Mouse (Mus musculus): ENCODE measurements around the gene Klhdc1. TPM values are rescaled to one million over a fixed set of nuclear protein-coding genes. Genes with fewer than 3 reads are reported as not detected.

Klhdc1 gene
- polyA plus RNA-seq, 1 experiment from 2014 or later = 7.8 TPM

DNA sequence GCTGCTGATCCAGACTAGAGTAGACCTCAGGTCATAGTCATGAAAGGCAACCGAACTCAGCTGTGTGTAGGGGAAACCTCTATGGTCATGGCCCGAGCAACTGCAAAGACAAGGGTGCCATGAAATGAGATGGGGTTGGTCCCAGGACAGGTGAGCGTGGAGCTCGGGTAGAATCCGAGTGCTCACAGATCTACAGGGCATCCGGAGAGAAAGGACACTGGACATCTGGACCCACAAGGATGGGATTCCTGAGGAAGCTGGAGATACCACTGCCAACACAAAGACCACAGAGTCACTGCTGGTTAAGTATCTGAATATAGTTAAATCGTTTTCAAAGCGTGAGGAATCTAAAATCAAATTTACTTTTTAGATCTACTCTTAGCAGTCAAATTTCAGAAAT lies 33.6 kb upstream of the Klhdc1 start:
- Histone ChIP-seq H3K27ac (ENCODE audit: low read length) (no peak overlapping the region), H3K36me3 (ENCODE audit: control insufficient read depth, insufficient read depth, low read length) (peaks cover 16% of the 10 kb centered on the region), H3K9ac (ENCODE audit: low read length) (no peak overlapping the region), H3K4me2 (ENCODE audit: low read depth, low read length) (no peak overlapping the region), H3K27me3 (ENCODE audit: control insufficient read depth, insufficient read depth, low read depth, low read length) (no peaks in the 10 kb centered on the region), H3K9me3 (ENCODE audit: control insufficient read depth, low read length) (no peaks in the 10 kb centered on the region), H3K4me3 (ENCODE audit: low read length) (no peak overlapping the region), H3K4me1 (replicated peaks; ENCODE audit: control insufficient read depth, insufficient read depth, low read length) (no peaks in the 10 kb centered on the region)
- 86% methylated on average over 8 of the region's 8 CpGs for WGBS
- no peak for ATAC-seq (ENCODE audit: low read depth)

DNA sequence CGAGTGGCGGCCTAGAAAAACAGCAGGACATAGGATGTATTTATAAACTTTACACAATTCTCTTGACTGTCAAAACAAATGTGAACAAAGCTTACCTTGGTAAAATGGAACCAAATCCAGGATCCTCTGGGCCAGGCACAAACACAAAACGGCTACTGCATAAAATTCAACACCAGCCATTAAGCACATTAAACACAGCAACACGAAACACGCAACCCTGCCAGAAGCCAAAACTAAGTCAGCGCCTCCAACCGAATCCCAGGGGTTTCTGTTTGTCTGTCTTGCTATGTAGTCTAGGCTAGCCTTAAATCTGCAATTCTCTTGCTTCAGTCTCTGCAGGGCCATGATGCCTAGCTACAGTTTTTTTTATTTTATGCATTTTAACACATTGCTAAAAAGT lies 33.0 kb upstream of the Klhdc1 start:
- no peak overlapping the region for H3K9ac ChIP-seq (ENCODE audit: low read length)
- no peaks in the 10 kb centered on the region for H3K27me3 ChIP-seq (ENCODE audit: control insufficient read depth, insufficient read depth, low read depth, low read length)
- H3K27ac ChIP-seq (ENCODE audit: low read length) = no peak overlapping the region
- peaks cover 18% of the 10 kb centered on the region for H3K36me3 ChIP-seq (ENCODE audit: control insufficient read depth, insufficient read depth, low read length)
- no peak for ATAC-seq (ENCODE audit: low read depth)
- no peaks in the 10 kb centered on the region for H3K9me3 ChIP-seq (ENCODE audit: control insufficient read depth, low read length)
- no peaks in the 10 kb centered on the region for H3K4me1 ChIP-seq (replicated peaks; ENCODE audit: control insufficient read depth, insufficient read depth, low read length)
- 93% methylated on average over 7 of the region's 7 CpGs for WGBS
- no peak overlapping the region for H3K4me2 ChIP-seq (ENCODE audit: low read depth, low read length)
- H3K4me3 ChIP-seq (ENCODE audit: low read length) = no peak overlapping the region

DNA sequence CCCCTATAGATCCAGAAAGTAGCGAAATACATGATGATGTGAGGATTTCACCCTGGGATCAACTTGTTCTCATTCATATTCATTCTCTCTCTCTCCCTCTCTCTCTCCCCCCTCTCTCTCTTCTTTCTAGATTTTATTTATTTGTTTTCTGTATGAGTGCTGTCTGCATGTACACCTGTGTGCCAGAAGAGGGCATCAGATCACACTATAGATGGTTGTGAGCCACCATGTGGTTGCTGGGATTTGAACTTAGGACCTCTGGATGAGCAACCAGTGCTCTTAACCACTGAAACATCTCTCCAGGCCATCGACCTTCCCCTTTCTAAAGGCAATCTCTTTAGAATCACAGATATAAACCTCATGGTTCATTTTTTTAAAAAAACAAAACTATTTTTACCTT lies 32.5 kb upstream of the Klhdc1 start:
- Histone ChIP-seq H3K4me3 (ENCODE audit: low read length) (no peak overlapping the region), H3K36me3 (ENCODE audit: control insufficient read depth, insufficient read depth, low read length) (peaks cover 22% of the 10 kb centered on the region), H3K4me1 (replicated peaks; ENCODE audit: control insufficient read depth, insufficient read depth, low read length) (no peaks in the 10 kb centered on the region), H3K4me2 (ENCODE audit: low read depth, low read length) (no peak overlapping the region), H3K27me3 (ENCODE audit: control insufficient read depth, insufficient read depth, low read depth, low read length) (no peaks in the 10 kb centered on the region), H3K9ac (ENCODE audit: low read length) (no peak overlapping the region), H3K27ac (ENCODE audit: low read length) (no peak overlapping the region), H3K9me3 (ENCODE audit: control insufficient read depth, low read length) (no peaks in the 10 kb centered on the region)
- ATAC-seq (ENCODE audit: low read depth) = no peak
- 92% methylated on average over 2 of the region's 2 CpGs for WGBS

DNA sequence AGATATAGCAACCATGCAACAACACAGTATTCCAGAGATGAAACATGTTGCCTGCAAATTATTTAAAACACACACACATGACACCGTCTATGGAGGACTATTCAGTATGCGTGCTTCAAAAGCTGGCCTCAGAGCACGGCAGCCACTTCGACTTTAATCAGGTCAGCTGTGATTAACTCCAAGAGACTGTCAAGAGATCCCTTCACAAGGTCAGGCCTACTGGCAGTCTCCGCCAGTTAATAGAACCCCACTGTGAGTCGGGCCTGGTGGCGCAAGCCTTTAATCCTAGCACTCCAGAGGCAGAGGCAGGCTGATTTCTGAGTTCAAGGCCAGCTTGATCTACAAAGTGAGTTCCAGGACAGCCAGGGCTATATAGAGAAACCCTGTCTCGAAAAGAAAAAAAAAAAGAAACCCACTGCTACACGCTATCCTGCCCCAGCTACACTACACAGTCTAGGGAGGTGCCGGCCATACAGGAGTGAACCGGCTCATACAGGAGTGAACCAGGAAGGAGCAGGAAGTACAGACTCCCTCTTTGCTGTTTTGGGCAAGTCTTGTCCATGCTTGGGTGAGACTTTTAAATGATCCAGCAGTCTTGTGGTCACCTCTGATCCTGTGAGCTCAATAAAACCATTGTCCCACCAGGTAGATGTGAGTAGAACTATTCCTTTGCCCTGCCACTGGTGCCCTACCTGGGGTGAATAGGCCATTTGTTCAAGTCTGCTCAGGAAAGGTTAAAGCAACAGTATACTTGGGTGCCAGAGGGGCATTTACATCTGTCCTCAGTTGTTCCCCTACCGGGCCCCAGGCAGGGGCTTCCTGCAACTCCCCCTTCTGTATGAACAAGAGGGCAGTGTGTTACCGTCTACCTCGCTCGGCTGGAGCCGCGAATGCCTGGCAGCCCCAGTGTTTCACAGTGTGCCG lies 30.7 kb upstream of the Klhdc1 start:
- Histone ChIP-seq H3K4me1 (replicated peaks; ENCODE audit: control insufficient read depth, insufficient read depth, low read length) (no peaks in the 10 kb centered on the region), H3K27me3 (ENCODE audit: control insufficient read depth, insufficient read depth, low read depth, low read length) (no peaks in the 10 kb centered on the region), H3K4me3 (ENCODE audit: low read length) (no peak overlapping the region), H3K27ac (ENCODE audit: low read length) (no peak overlapping the region), H3K36me3 (ENCODE audit: control insufficient read depth, insufficient read depth, low read length) (peaks cover 19% of the 10 kb centered on the region), H3K9ac (ENCODE audit: low read length) (no peak overlapping the region), H3K4me2 (ENCODE audit: low read depth, low read length) (no peak overlapping the region), H3K9me3 (ENCODE audit: control insufficient read depth, low read length) (no peaks in the 10 kb centered on the region)
- no peak for ATAC-seq (ENCODE audit: low read depth)
- 89% methylated on average over 18 of the region's 18 CpGs for WGBS

GRCm38 (mm10) chr12:69211057-69211456 lies 29.9 kb upstream of the Klhdc1 start:
- H3K4me1 ChIP-seq (replicated peaks; ENCODE audit: control insufficient read depth, insufficient read depth, low read length) = no peaks in the 10 kb centered on the region
- H3K9me3 ChIP-seq (ENCODE audit: control insufficient read depth, low read length) = no peaks in the 10 kb centered on the region
- H3K9ac ChIP-seq (ENCODE audit: low read length) = no peak overlapping the region
- no peak overlapping the region for H3K27ac ChIP-seq (ENCODE audit: low read length)
- peaks cover 21% of the 10 kb centered on the region for H3K36me3 ChIP-seq (ENCODE audit: control insufficient read depth, insufficient read depth, low read length)
- no peak for ATAC-seq (ENCODE audit: low read depth)
- WGBS = 68% methylated on average over 5 of the region's 5 CpGs
- no peak overlapping the region for H3K4me3 ChIP-seq (ENCODE audit: low read length)
- no peaks in the 10 kb centered on the region for H3K27me3 ChIP-seq (ENCODE audit: control insufficient read depth, insufficient read depth, low read depth, low read length)
- no peak overlapping the region for H3K4me2 ChIP-seq (ENCODE audit: low read depth, low read length)

DNA sequence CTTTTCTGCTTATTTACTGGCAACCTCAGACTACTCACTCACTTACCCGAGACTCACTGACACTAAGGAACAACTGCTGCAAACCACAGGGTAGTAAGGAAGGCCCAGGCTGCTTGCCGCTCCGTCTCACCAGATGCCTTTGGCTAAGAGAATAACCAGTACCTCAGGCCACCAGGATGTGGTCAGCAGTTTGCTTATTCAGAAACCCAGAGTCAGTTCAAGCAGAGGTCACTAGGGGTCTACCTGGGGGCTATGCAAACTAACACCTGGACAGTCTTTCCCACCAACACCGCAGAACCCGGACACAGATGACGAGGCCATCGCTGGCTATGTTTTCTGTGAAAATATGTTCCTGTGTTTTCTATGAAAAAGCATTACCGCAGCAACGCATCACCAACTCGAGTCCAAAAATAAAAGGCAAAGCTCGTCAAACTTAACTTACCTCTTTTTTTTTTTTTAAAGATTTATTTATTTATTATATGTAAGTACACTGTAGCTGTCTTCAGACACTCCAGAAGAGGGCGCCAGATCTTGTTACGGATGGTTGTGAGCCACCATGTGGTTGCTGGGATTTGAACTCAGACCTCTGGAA lies 27.7 kb upstream of the Klhdc1 start:
- WGBS = 87% methylated on average over 13 of the region's 13 CpGs
- H3K9me3 ChIP-seq (ENCODE audit: control insufficient read depth, low read length) = no peaks in the 10 kb centered on the region
- no peak for ATAC-seq (ENCODE audit: low read depth)
- no peaks in the 10 kb centered on the region for H3K4me1 ChIP-seq (replicated peaks; ENCODE audit: control insufficient read depth, insufficient read depth, low read length)
- no peaks in the 10 kb centered on the region for H3K27me3 ChIP-seq (ENCODE audit: control insufficient read depth, insufficient read depth, low read depth, low read length)
- peaks cover 19% of the 10 kb centered on the region for H3K36me3 ChIP-seq (ENCODE audit: control insufficient read depth, insufficient read depth, low read length)
- H3K9ac ChIP-seq (ENCODE audit: low read length) = no peak overlapping the region
- no peak overlapping the region for H3K27ac ChIP-seq (ENCODE audit: low read length)
- no peak overlapping the region for H3K4me2 ChIP-seq (ENCODE audit: low read depth, low read length)
- no peak overlapping the region for H3K4me3 ChIP-seq (ENCODE audit: low read length)

DNA sequence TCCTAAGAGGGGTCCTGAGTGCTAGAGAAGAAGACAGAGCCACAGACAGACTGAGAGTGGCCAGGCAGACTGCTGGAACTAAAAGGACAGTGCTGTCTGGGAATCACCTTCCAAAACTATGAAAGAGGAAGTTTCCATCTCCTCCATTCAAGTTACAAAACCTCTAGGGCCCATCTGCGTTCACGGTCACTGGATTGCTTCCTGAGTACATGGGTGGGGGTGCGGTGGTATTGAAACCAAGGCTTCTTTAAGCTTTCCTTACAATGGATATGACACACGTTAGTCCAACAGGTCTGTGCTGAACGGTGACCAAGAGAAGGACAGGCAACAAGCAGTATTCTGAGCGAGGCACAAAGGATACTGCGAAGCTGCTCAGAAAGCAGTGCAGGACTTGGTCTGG lies 26.6 kb upstream of the Klhdc1 start:
- Histone ChIP-seq H3K4me1 (replicated peaks; ENCODE audit: control insufficient read depth, insufficient read depth, low read length) (no peaks in the 10 kb centered on the region), H3K4me3 (ENCODE audit: low read length) (no peak overlapping the region), H3K27ac (ENCODE audit: low read length) (no peak overlapping the region), H3K36me3 (ENCODE audit: control insufficient read depth, insufficient read depth, low read length) (peaks cover 14% of the 10 kb centered on the region), H3K27me3 (ENCODE audit: control insufficient read depth, insufficient read depth, low read depth, low read length) (no peaks in the 10 kb centered on the region), H3K9me3 (ENCODE audit: control insufficient read depth, low read length) (no peaks in the 10 kb centered on the region), H3K4me2 (ENCODE audit: low read depth, low read length) (no peak overlapping the region), H3K9ac (ENCODE audit: low read length) (no peak overlapping the region)
- no peak for ATAC-seq (ENCODE audit: low read depth)
- WGBS = 88% methylated on average over 7 of the region's 7 CpGs

DNA sequence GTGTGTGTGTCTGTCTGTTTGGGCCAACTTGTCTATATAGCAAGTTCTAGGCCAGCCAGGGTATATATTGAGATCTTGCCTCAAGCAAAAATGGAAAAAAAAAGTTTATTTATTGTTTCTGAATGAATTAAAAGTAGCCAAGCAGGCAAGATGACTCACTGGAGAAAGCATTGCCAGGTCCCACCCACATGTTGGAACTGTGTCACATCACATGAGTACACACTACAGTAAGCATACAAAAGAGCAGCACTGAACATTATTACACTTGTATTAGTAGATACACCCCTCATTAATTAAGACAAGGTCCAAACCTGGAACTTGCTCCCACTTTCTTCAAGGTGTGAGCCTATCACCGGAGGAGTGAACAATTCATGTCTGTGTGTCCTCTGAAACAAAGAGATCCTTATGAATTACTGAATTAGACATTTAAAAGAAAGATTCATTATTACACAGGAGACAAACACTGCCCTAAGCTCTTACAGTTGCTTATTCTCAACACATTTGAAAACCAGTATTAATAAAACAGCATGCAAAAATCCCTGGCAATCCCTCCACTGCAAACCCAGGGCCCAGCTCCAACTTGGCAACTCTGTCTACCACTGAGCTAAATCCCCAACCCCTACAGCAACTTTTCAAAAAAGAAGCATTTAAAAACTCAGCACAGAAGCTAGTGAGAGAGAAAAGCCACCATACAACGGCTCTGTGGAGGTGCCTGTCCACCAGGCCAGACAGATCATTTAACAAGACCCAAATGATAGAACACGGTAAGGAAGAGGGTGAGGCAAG lies 25.8 kb upstream of the Klhdc1 start:
- H3K4me2 ChIP-seq (ENCODE audit: low read depth, low read length) = no peak overlapping the region
- ATAC-seq (ENCODE audit: low read depth) = no peak
- WGBS = 79% methylated on average over 3 of the region's 3 CpGs
- peaks cover 14% of the 10 kb centered on the region for H3K36me3 ChIP-seq (ENCODE audit: control insufficient read depth, insufficient read depth, low read length)
- no peak overlapping the region for H3K27ac ChIP-seq (ENCODE audit: low read length)
- no peaks in the 10 kb centered on the region for H3K27me3 ChIP-seq (ENCODE audit: control insufficient read depth, insufficient read depth, low read depth, low read length)
- no peaks in the 10 kb centered on the region for H3K4me1 ChIP-seq (replicated peaks; ENCODE audit: control insufficient read depth, insufficient read depth, low read length)
- no peak overlapping the region for H3K4me3 ChIP-seq (ENCODE audit: low read length)
- H3K9me3 ChIP-seq (ENCODE audit: control insufficient read depth, low read length) = no peaks in the 10 kb centered on the region
- H3K9ac ChIP-seq (ENCODE audit: low read length) = no peak overlapping the region

DNA sequence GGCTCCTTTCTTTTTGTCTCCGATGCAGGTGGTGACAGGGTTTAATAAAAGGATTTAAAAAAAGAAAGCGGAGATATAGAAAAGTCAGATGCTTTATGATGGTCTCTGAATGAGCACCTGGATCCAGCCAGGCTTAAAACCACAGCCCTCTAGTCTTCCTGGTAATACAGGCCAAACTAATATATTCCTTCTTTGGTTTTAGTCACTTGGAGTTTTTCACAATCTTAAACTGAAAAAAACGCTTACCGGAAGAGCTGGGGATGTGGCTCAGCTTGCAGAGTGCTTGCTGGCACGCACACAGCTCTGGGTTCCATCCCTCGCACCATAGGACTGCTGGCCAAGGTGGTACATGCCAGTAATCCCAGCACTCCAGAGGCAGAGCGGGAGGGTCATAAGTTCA lies 24.4 kb upstream of the Klhdc1 start:
- Histone ChIP-seq H3K4me2 (ENCODE audit: low read depth, low read length) (no peak overlapping the region), H3K27ac (ENCODE audit: low read length) (no peak overlapping the region), H3K27me3 (ENCODE audit: control insufficient read depth, insufficient read depth, low read depth, low read length) (no peaks in the 10 kb centered on the region), H3K4me1 (replicated peaks; ENCODE audit: control insufficient read depth, insufficient read depth, low read length) (no peaks in the 10 kb centered on the region), H3K9me3 (ENCODE audit: control insufficient read depth, low read length) (no peaks in the 10 kb centered on the region), H3K9ac (ENCODE audit: low read length) (no peak overlapping the region), H3K36me3 (ENCODE audit: control insufficient read depth, insufficient read depth, low read length) (peaks cover 17% of the 10 kb centered on the region), H3K4me3 (ENCODE audit: low read length) (no peak overlapping the region)
- 93% methylated on average over 7 of the region's 7 CpGs for WGBS
- ATAC-seq (ENCODE audit: low read depth) = no peak

Data from lung, embryonic 16.5 days (tissue).